Mouse (Mus musculus) liver, embryonic 11.5 days (tissue): ENCODE results near the gene Vps51. TPM values are rescaled to one million over a fixed set of nuclear protein-coding genes. Genes with fewer than 3 reads are reported as not detected.

Source experiments
- ATAC-seq: fragments of 200-750 bp; cut with Nextera tagmentation; replicated peaks from 2 replicates; pipeline ENCODE4 v1.8.0; 2017; ENCODE audit warnings: moderate number of reproducible peaks, mild to moderate bottlenecking, moderate TSS enrichment, moderate library complexity; ENCODE audit not compliant: low FRiP score
- DNase-seq: peaks from one replicate; pipeline ENCODE4 v3.0.0-alpha.2; 2017; ENCODE audit warnings: low spot score
- H3K27ac ChIP-seq: fragments of 300-500 bp; sonication (generic); 2 replicates; pipeline ENCODE4 v1.5.1; 2014; ENCODE audit warnings: mild to moderate bottlenecking, low read depth, low read length, control low read depth
- H3K27me3 ChIP-seq: fragments of 300-500 bp; sonication (generic); replicated peaks from 2 replicates; pipeline ENCODE4 v1.6.1; 2014; ENCODE audit warnings: low read length, mixed read lengths; ENCODE audit not compliant: control insufficient read depth, insufficient read depth
- H3K36me3 ChIP-seq: fragments of 300-500 bp; sonication (generic); 2 replicates; pipeline ENCODE4 v1.6.1; 2014; ENCODE audit warnings: mild to moderate bottlenecking, low read length, moderate library complexity, mixed read lengths; ENCODE audit not compliant: control insufficient read depth, insufficient read depth
- H3K4me1 ChIP-seq: fragments of 300-500 bp; sonication (generic); replicated peaks from 2 replicates; pipeline ENCODE4 v1.6.1; 2014; ENCODE audit warnings: low read length, mixed read lengths; ENCODE audit not compliant: control insufficient read depth, insufficient read depth
- H3K4me2 ChIP-seq: fragments of 300-500 bp; sonication (generic); 2 replicates; pipeline ENCODE4 v1.6.1; 2014; ENCODE audit warnings: mild to moderate bottlenecking, control low read depth, moderate library complexity
- H3K4me3 ChIP-seq: fragments of 300-500 bp; sonication (generic); 2 replicates; pipeline ENCODE4 v1.5.1; 2014; ENCODE audit warnings: low read depth, low read length, control low read depth
- H3K9ac ChIP-seq: fragments of 300-500 bp; sonication (generic); 2 replicates; pipeline ENCODE4 v1.6.1; 2014; ENCODE audit warnings: low read depth, low read length, control low read depth
- H3K9me3 ChIP-seq: fragments of 300-500 bp; sonication (generic); 2 replicates; pipeline ENCODE4 v1.6.1; 2016; ENCODE audit warnings: low read length, inconsistent platforms, mixed read lengths; ENCODE audit not compliant: control insufficient read depth
- WGBS: fragments of 180-500 bp; shearing (Covaris S2); extraction: QIAGEN DNeasy Blood & Tissue Kit; methylation state at CpG from one replicate; pipeline ENCODE4 v1.1.7; 2014; 5-methylcytosine and 5-hydroxymethylcytosine counted together
- polyA plus RNA-seq: library from polyadenylated mRNA; unstranded; fragments of >200 nt; fragmentation: Nextera tagmentation; extraction: Ambion mirVana; gene quantifications from 2 replicates; pipeline ENCODE4 v1.2.1, GENCODE M21; 2014

The Vps51 gene
- polyA plus RNA-seq, 1 experiment from 2014 or later, result 57.1 TPM

GRCm38 (mm10) chr19:6088841-6089240, 11.8 kb upstream of the Vps51 start:
- DNase-seq (no peak), ATAC-seq (no peak)
- Histone ChIP-seq H3K4me1 (peaks cover 7% of the 10 kb centered on the region), H3K9ac (no peak overlapping the region), H3K27ac (no peak overlapping the region), H3K36me3 (peaks cover 28% of the 10 kb centered on the region), H3K9me3 (no peaks in the 10 kb centered on the region), H3K4me3 (no peak overlapping the region), H3K4me2 (no peak overlapping the region), H3K27me3 (no peaks in the 10 kb centered on the region)
- WGBS, result 87% methylated on average over 13 of the region's 13 CpGs

- H3K27ac ChIP-seq, result peak overlapping the region; percentile 84
- DNase-seq (peak; percentile 74), ATAC-seq (peak; percentile 84)
- H3K9me3 ChIP-seq, result no peaks in the 10 kb centered on the region
- no peaks in the 10 kb centered on the region for H3K27me3 ChIP-seq
- H3K4me2 ChIP-seq, result peak overlapping the region; percentile 90
- peak overlapping the region; percentile 81 for H3K9ac ChIP-seq
- whole genome bisulfite sequencing, result 0% methylated on average over 17 of the region's 17 CpGs
- H3K4me3 ChIP-seq, result peak overlapping the region; percentile 75
- H3K4me1 ChIP-seq, result peaks cover 10% of the 10 kb centered on the region
- H3K36me3 ChIP-seq, result peaks cover 32% of the 10 kb centered on the region
Observed at GRCm38 (mm10) chr19:6085417-6085879, 8.4 kb upstream of the Vps51 start.

DNA sequence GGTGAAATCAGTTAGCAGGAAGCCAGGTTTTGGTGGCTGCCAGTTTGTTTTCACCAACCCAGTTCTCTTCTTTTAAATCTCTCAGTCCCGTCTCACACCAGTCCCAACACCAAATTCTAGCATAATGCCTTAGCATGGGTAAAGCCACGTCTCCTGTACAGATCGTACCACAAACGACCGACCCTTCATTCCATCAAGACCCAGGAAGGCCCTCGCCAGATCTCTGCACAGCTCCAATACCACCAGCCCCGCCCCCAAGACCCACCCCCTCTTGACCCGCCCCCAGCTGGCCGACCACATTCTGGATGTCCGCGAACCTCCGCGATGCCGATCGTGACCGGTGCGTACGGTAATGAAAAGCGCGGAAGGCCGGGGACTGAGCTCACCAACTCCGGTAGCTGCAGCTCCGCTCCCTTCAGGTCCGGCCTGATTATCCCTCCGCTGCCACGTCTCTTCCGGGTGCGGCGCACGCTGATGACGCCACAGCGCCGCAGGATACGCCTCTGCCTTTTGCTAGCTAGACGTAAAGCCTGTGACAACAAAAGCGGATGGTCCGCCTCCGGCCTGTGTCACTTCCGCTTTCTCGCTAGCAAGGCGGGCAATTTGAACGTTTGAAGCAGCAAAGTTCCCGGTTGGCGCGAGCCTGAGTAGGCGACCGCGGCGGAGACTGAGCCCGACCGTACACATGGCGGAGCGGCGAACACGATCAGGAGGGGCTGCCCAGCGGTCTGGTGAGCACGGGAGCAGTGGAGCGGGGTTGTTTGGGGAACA, 7.6 kb upstream of the Vps51 start, which contains the start of the genes Zfpl1 and Cdca5:
Gene Zfpl1, minus strand, starts transcription at position 479 of the 771 bp plus-strand sequence.
Gene Cdca5, plus strand, starts transcription at position 506 of the 771 bp plus-strand sequence.
- Histone ChIP-seq H3K27ac (peak within 1 kb of the TSS; percentile 84), H3K4me1 (peaks cover 10% of the 10 kb centered on the region), H3K27me3 (no peaks in the 10 kb centered on the region), H3K9ac (peak within 1 kb of the TSS; percentile 81), H3K4me3 (peak within 1 kb of the TSS; percentile 75), H3K9me3 (no peaks in the 10 kb centered on the region), H3K36me3 (peaks cover 26% of the 10 kb centered on the region), H3K4me2 (peak within 1 kb of the TSS; percentile 91)
- WGBS, result under 1% methylated on average over 58 of the region's 58 CpGs
- DNase-seq (peak; percentile 94), ATAC-seq (peak; percentile 86)

DNA sequence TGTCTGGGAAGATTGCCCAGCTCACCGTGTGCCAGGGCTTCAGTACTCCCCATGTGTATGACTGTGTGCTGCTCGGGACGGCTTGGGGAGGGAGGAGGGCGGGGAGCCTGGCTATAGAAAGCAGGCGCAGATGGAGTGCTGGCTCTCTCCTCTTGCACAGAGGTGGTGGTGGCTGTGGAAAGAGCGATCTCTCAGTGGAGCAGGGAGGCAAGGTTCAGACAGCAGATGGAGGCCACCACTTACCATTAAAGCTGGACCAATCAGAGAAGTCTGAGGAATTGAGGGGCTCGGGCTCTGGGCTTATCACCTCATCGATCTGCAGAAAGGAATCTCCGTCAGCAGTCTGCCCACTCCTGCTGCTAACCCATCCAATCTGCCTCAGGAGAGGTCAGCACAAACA, 5.1 kb upstream of the Vps51 start, which contains the start of gene Gm28374:
Gene Gm28374, minus strand, starts transcription at position 101 of the 400 bp plus-strand sequence.
- Histone ChIP-seq H3K27ac (no peak within 1 kb of the TSS), H3K9me3 (no peaks in the 10 kb centered on the region), H3K4me3 (no peak within 1 kb of the TSS; the same call in 1 of the 2 replicates), H3K27me3 (no peaks in the 10 kb centered on the region), H3K9ac (no peak within 1 kb of the TSS), H3K4me1 (peaks cover 10% of the 10 kb centered on the region), H3K36me3 (peaks cover 17% of the 10 kb centered on the region), H3K4me2 (no peak within 1 kb of the TSS)
- WGBS, result 86% methylated on average over 9 of the region's 9 CpGs
- ATAC-seq, result no peak
- DNase-seq, result no peak

- no peak within 1 kb of the TSS for H3K9ac ChIP-seq
- H3K9me3 ChIP-seq, result no peaks in the 10 kb centered on the region
- H3K4me2 ChIP-seq, result no peak within 1 kb of the TSS
- H3K27me3 ChIP-seq, result no peaks in the 10 kb centered on the region
- H3K27ac ChIP-seq, result no peak within 1 kb of the TSS
- H3K4me3 ChIP-seq, result no peak within 1 kb of the TSS
- H3K4me1 ChIP-seq, result peaks cover 13% of the 10 kb centered on the region
- DNase-seq (no peak), ATAC-seq (no peak)
- WGBS, result 90% methylated on average over 12 of the region's 12 CpGs
- peaks cover 18% of the 10 kb centered on the region for H3K36me3 ChIP-seq
Observed at GRCm38 (mm10) chr19:6079983-6080480, 3.0 kb upstream of the Vps51 start, which contains the start of gene Tmem262. Gene Tmem262, plus strand, starts transcription at chr19:6080033.

DNA sequence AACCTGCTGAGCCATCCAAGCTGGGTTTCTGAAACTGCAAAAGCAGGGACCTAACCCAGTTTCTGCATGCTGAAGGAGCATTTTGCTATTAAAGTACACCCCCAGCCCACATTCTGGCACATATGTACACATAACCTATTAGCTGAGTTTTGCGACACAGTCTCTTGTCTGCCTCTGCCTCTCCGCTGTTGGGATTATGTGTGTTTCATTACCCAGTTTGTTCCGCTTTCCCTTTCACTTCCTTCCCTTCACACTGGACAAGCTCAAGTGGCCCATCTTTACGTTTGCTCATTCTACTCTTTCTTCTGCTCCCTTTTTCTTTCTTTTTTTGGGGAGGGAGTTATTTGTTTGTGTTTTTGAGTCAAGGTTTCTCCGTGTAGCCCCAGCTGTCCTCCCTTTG, 3.1 kb downstream of the Vps51 start:
- H3K9me3 ChIP-seq, result no peaks in the 10 kb centered on the region
- H3K4me2 ChIP-seq, result no peak overlapping the region
- H3K36me3 ChIP-seq, result peaks cover 27% of the 10 kb centered on the region
- no peak overlapping the region for H3K27ac ChIP-seq
- H3K4me3 ChIP-seq, result no peak overlapping the region
- DNase-seq (no peak), ATAC-seq (no peak)
- no peak overlapping the region for H3K9ac ChIP-seq
- no peaks in the 10 kb centered on the region for H3K27me3 ChIP-seq
- H3K4me1 ChIP-seq, result peaks cover 6% of the 10 kb centered on the region
- WGBS, result 90% methylated on average over 5 of the region's 5 CpGs

- Histone ChIP-seq H3K4me1 (peaks cover 16% of the 10 kb centered on the region), H3K9me3 (no peaks in the 10 kb centered on the region), H3K27ac (no peak overlapping the region), H3K36me3 (peaks cover 30% of the 10 kb centered on the region), H3K27me3 (no peaks in the 10 kb centered on the region), H3K4me2 (no peak overlapping the region), H3K4me3 (no peak overlapping the region), H3K9ac (no peak overlapping the region)
- 92% methylated on average over 19 of the region's 19 CpGs for WGBS
- no peak for DNase-seq
- ATAC-seq, result no peak
Observed at GRCm38 (mm10) chr19:6071261-6071660, 5.8 kb downstream of the Vps51 start.

DNA sequence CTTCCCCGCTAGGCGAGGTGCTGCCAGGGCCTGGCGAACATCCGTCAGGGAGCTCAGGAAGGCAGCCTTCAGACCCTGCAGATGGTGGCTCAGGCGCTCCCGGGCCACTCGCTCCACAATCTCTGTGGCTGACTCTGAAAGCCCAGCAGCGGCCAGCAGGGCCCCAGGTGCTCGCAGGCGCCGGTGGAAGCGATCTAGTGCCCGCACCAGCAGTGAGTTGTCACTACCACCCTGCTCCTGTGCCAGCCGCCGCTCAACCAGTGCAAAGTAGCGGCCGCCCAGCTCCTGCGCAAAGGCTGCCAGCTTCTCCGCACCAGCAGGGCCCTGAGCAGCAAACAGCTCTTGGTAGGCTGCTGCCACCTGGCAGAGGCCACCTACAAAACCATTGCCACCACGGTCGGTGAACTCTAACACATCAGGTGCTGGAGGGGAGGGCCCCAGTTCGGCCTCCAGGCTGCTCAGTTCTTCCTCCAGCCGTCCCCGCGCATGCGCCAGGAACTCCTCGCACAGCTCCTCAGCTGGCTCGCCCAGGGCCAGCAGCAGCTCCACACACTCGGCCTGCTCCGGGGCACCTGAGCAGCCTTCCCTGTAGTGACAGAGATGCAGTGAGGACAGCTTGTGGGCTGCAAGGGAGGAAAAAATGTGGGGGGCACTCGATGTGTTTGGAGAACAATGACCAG, 6.3 kb downstream of the Vps51 start:
- H3K4me2 ChIP-seq, result no peak overlapping the region
- no peak overlapping the region for H3K27ac ChIP-seq
- no peaks in the 10 kb centered on the region for H3K9me3 ChIP-seq
- peaks cover 14% of the 10 kb centered on the region for H3K4me1 ChIP-seq
- H3K27me3 ChIP-seq, result no peaks in the 10 kb centered on the region
- peaks cover 30% of the 10 kb centered on the region for H3K36me3 ChIP-seq
- no peak overlapping the region for H3K9ac ChIP-seq
- 87% methylated on average over 31 of the region's 31 CpGs for WGBS
- ATAC-seq (no peak), DNase-seq (no peak)
- H3K4me3 ChIP-seq, result no peak overlapping the region
